Mouse (Mus musculus): Measurements from ENCODE around the gene Bora.
"Not testable (repeated sequence)": the region's sequence is repeated elsewhere in the genome, so short reads cannot be mapped to it uniquely, and the experiment has no call there.

Gene Bora

DNA sequence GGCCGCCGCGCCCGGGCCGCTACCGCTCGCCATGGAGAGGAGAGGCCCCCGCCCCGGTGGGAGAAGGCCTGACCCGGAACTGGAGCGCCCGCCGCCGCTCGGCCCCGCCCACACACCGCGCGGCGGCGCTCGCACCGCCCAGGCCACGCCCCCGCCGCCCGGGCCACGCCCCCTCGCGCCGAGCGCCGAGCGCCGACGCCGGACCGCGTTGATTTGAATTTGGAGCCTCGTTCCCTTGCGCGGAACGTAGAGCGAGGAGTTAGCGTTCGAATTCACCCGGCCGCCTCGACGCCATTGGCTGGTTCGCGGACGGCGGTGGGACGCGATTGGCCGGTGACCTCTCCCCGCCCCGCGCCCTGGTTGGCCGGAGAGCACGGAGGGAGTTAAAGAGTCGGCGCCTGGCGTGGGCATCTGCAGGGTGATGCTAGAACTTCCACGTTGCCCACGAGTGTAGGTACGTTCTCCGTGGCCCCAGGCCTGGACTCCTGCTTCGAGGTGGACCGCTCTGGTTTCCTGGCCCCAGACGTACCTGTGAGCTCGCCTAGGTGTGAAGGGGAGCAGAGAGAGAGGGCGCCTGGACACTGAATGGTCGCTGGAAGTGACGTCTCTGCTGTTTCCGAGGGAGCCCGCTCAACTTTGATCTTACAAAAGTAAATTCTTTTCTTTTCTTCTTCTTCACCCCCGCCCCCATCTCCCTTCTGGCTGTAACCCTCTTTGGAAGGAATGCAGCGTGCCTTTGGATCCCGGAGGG is at the start of gene Bora, which contains the start of gene Mzt1:
Gene Bora (plus strand): TSS at position 192 of the 751 bp plus-strand sequence.
Gene Mzt1 (minus strand): TSS at position 104 of the 751 bp plus-strand sequence.
- peak; percentile 82 for DNase-seq (ENCODE audit: low spot score)

DNA sequence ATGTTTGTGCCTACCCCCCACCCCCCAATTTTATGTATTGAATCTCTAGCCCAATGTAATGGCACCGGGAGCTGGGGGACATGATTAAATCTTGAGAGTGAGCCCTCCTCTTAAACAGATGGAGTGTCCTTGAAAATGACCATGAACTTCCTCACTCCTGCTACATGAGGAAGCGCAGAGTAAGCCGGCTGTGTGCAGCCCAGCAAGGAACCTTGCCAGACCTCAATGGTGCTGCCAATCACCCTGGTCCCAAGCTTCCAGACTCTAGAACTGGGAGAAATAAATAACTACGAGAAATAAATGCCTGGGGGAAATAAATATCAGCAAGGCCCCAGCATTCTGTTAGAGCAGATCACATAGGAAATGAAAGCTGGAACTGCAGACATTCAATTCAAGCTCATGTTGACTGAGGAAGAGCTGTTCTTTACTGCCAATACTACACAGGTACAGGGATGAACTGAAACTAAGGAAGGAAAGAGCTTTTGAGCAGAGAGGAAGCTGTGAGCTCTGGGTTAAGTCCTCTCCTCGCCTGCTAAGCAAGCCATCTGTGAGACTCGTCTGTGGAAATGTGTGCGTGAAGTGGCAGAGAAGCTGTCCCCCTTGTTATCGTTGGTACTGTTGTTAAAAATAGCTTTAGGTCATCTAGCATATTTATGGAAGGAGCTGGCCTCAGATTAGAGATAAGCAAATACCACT is 35.6 kb upstream of the Bora start:
- no peak for DNase-seq (ENCODE audit: low spot score)

DNA sequence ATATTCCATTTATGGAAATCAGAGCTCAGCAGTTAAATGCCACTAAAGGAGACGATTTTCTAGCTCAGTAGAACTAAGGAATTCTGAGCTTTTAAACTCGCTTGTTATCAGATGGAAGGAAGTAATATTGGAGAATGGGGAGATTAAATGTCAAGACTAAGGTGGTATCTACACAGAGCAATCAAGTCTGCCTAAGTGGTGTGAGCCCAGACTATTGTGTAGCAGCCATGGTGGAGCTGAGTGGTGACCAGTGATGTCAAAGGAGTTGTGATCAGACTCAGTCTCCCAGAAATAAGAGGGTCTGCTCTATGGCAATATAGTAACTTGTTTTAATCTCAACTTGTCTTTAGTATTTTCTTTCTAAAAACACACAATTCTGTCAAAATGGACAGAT is 35.1 kb upstream of the Bora start:
- no peak for DNase-seq (ENCODE audit: low spot score)

DNA sequence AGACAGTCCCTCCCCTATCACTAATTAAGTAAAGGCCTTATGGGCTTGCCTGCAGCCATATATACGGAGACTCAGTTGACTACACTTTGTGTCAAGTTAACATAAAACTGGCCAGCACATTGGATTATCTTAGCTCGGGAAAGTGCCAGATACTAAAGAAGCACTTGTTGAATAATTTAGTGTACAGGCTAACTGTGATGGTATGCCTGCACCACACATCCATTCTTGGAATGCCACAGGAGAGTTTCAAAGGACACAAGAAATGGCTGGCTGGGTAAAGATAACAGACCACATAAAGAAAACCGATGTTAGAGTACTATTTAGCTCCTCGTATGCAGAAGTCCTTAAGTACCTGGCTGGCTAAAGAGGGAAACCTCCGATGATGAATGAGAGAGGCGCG is 27.3 kb upstream of the Bora start:
- DNase-seq (ENCODE audit: low spot score): no peak

DNA sequence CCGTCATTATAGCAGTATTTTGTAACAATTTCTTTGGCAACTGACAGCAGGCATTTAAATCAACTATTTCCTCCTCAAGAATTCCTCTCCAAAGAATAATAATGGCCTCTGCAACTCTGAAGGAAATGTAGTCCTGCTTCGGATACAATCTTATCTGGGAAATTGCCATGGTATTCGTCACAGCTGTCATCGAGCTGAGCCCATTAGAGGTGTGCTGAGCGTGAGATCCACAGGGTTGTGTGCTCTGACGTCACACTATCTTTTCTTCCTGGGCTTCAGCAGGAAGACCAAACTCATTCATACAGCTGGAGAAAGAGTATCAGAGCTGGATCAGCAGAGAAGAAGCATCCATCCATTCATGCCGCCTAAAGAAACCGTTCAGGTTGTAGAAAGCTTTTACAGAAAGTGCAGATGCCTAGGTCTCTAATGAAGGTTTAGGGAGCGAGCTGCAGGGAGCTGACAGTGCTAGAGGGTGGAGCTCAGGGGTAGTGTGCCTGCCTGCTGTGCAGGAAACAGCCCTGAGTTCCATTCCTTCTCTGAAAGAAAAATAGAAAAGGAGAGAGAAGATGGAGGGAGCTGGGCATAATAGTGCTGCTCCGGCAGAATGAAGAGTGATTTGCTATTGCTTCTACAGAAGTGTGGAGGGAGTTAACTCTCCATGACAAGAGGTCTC is 26.8 kb upstream of the Bora start:
- no peak for DNase-seq (ENCODE audit: low spot score)

DNA sequence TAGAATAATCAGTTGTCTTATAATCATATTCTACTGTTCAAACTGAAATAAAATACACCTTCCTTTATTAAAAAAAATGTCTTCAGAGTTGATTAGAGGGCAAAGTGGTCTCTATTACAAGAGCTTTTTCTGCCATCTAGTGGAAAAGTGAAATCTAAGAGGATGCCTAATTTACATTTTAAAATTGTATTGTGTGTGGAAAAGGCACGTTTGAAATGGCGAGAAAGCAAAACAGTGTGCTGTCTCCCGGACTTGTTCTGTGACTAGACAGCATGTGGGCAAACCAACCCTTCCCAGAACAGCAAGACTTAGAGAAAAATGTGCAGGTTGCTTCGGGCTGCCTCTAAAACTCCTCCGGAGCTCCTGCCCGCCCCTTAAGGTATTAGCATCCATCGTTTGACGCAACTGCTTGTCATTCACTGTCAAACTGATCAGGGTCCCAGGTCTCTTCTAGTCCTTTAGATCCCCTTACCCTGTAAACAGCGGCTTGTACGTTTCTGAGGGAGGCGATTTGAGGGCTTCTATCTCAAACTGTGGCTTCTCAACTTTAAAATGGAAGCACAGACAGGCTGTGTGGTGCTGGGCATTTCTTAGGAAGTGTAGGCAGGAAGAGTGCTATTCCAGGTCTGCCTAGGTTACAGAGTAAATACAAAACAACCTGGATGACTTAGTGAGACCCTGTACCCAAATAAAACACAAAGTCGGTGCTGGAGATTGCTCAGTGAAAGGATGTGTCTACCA is 23.5 kb upstream of the Bora start:
- no peak for DNase-seq (ENCODE audit: low spot score)

DNA sequence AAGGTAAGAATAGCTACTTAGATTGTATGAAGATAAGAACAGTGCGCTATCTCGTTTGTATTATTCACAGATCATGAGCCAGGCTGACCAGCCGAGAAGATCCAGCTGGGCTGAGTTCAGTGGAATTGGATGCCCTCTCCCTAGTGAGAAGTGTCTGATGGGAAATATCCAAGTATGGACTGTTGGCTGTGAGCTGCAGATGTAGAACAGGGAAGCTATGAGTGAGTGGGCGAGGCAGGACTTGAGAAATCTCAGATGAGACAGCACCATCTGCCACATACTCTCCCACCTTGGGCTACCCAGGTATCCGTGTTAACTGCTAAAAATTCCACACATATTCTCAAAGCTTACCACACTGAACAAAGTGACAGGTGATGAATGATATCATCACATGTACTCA is 16.0 kb upstream of the Bora start:
- DNase-seq (ENCODE audit: low spot score): no peak

DNA sequence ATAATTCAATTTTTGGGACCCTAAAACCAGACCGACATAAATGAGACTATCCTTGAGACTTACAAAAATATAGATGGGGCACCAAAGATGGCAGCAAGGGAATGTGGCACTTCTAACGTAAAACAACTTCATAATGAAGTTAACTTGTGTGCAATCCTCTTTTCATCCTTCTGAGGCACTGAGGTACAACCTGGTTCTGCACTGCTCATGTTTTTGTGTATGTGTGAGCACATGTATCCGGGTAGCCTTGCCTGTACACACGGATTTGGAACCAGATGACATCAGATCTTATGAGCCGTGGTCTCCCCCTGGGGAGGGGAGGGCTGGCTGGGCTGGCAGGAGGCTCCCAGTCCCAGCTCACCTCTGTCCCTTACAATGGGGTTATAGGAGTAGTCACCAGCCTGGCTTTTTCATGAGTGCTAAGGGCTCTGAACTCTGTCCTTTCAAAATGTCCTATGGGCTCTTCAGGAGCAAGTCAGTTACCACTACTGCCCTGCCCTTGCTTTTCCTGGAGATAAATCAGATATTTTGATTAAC is 14.6 kb upstream of the Bora start:
- no peak for DNase-seq (ENCODE audit: low spot score)

DNA sequence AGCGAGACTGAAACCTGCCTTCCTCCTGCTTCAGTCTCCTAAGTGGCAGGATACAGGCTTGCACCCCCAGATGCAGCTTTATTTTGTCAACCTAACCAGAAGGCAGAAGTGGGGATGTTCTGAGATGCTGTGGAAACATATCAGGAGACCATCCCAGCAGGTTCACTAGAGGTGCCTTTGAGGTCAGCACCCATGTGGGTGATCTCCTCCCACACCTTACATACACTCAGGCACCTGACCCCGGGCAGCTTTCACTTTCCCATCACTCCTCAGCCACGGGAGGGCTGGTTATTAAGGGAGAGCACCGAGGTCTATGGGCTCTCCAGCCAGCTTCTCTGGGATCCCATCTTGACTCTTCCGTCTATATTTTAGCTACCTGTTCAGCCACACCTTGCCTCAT is 13.4 kb upstream of the Bora start:
- DNase-seq (ENCODE audit: low spot score): no peak

DNA sequence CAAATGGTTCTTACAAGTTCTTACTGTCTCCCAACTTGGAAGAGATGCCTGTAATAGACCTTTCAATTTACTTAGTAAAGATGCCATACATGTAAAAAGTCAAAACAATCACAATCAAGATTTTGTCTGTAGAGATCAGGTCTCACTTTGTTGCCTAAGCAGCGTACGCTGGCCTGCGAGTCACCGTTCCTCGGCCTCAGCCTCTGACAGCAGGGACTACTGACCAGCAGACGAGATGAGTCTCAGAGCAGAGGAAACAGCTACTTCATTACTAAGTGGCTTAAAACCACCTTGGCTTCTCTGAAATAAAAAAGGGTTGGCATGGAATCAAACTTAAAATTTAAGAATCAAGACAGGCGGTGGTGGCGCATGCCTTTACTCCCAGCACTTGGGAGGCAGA is 11.2 kb upstream of the Bora start:
- not testable (repeated sequence) for DNase-seq (ENCODE audit: low spot score)

DNA sequence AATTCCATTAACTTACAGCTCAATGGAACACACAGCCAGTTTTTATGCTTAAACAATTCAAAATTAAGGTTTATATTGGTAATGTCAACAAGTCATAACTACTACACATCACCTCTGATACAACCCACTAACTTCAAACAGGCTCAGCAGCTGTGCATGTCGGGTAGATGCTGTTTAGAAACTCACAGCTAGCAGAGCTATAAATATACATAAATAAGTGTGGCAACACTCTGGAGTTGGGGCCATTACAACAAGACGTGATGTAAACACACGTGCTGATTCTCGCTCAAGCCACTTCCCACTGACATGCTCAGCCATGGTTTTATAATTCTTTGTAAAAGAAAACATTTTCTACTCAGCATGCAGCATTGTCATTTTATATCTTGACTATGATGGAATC is 10.0 kb upstream of the Bora start:
- no peak for DNase-seq (ENCODE audit: low spot score)

DNA sequence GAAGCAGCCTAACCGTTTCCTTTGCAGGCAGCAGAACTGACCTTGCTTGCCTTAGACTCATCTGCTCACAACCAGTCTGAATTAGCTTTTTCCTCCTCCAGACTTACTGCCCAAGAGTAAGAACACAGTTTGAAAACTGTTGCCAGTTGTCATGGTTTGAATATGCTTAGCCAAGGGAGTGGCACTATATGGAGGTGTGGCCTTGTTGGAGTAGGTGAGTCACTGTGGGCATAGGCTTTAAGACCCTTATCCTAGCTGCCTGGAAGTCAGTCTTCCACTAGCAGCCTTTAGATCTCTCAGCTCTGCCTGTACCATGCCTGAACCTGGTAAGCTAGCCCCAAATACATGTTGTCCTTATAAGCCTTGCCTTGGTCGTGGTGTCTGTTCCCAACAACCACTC is 8.3 kb upstream of the Bora start:
- DNase-seq (ENCODE audit: low spot score): no peak

DNA sequence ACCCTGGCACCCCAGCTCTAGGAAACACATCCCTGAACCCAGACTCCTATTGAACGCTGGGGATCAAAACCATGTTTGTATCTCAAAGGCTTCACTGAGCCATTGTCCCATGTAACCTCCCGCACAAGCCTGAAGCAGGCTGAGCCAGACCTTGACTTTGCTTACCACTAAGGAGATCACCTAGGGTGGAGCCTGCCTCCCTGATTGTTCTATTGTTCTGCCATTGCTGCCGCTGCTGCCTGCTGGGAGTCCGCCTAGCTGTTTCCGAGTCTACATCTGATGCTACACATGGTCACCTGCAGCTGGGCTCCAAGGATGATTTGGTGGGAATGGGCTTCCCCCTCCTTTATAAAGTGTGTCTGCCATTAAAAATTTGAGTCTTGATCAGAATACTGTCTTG is 6.7 kb upstream of the Bora start:
- not testable (repeated sequence) for DNase-seq (ENCODE audit: low spot score)

DNA sequence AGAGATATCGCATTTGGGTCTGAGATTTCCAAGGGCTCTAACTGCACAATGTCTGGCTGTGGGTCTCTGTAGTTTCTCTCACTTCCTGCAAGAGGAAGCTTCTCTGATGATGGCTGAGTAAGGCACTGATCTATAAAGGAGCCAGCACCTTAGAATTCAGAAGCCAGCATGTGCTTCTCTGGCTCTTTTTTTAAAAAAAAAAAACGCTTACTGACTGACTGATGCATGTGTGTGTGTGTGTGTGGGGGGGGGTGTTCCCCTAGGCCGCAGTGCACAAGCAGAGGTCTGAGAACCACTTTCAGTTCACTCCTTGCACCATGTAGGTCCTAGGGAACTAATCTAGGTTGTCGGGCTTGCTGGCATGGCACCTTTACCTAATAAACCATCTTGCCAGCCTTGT is 4.6 kb upstream of the Bora start:
- DNase-seq (ENCODE audit: low spot score): no peak

DNA sequence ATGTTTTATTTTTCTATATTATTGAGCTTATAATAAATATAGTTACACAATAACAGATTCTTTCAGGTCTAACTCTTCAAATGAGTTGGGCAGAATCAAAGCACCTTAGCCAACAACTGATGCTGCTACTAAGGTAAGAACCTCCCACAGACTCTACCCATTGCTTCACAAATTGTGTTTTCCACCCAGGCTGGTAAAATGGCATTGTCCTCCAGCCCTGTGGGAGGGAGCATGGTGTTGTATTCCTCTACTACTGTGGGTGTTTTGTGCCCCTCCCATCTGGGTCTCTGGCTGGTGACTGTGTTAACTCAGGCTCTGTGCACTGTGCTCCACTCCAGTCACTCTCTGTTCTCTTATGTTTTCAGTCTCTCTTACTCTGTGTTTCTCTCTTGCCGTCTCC is 2.5 kb upstream of the Bora start:
- no peak for DNase-seq (ENCODE audit: low spot score)

DNA sequence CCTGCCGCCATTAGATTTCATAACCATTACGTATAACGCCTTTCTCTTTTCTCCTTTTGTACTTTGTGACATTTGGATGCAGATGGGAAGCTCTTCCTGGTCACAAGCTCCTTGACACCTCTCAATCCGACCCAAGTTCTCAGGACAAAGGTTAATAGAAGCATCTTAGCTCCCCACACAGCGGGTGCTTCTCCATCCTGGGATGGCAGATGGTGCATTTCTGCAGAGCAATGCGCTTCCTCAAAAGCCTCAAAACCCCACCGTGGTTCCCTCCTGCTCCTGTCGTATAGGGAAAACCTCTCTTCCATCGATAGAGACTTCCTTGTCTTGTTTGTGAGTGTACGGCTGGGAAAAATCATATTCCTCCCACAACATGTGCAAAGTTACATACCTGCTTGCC is 1.9 kb upstream of the Bora start:
- DNase-seq (ENCODE audit: low spot score): no peak

DNA sequence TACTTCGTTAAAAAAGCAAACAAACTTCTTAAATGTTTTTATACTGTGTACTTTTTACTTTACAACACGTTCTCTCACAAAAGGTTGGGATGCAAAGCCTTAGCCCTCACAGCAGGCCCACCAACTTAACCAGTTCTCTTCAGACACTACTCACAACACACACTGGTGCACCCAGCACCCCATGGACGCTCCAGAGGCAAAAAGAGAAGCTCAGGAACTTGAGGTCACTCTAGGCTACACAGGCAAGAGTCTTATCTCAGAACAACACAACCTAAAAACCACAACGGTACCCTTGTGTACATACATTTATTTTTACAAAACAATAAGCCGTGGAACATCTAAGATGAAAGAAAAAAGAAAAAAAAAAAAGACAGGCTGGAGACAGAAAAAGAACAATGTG is 1.3 kb upstream of the Bora start:
- no peak for DNase-seq (ENCODE audit: low spot score)

DNA sequence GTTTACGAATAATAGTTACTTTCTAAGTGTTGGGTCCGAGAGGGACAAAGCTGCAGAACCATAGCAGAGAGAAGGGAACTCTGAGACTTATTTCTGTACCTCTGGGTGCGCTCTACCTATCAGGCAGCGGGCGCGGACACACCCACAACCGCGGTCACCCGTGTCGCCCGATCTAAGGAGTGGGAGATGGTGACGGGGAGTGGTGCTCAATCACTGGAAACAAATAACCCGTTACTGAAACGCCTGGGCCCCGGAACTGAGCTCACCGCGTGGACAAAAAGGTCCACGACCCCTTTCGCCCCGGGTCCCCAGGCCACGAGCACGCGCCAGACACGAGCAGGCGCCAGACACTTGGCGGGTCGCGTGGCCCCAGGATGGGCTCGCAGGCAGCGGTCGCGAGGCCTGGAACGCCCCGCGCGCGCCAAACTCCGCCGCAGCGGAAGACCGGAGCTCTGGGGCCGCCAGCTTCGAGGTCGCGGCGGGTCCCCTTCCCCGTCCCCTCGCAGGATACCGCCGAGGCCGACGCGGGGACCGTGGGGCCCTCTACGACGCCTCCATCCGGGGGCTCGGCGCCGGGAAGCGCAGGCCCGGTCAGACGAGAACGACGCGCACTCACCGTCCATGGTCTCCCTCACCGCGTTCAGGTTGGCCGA is 518 bp upstream of the Bora start:
- DNase-seq (ENCODE audit: low spot score): peak; percentile 16

DNA sequence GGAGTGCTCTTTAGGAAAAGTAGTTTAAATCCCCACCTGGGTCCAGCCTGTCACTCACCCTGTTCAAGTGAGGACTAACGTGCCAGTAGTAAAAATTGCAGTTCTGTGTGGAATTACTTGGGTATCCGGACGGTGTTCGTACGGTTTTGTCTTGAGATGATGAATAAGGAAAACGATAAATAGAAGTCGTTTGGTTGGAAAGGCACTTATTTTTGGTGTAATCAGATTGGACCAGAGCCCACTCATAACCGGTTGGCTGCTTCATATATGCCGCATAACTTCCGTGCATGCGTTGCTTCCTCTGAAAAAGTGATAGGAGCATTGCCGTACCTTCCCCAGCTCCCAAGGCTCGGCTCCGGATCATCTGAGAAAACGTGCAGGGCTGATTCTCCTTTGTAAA is 760 bp downstream of the Bora start:
- DNase-seq (ENCODE audit: low spot score): no peak

DNA sequence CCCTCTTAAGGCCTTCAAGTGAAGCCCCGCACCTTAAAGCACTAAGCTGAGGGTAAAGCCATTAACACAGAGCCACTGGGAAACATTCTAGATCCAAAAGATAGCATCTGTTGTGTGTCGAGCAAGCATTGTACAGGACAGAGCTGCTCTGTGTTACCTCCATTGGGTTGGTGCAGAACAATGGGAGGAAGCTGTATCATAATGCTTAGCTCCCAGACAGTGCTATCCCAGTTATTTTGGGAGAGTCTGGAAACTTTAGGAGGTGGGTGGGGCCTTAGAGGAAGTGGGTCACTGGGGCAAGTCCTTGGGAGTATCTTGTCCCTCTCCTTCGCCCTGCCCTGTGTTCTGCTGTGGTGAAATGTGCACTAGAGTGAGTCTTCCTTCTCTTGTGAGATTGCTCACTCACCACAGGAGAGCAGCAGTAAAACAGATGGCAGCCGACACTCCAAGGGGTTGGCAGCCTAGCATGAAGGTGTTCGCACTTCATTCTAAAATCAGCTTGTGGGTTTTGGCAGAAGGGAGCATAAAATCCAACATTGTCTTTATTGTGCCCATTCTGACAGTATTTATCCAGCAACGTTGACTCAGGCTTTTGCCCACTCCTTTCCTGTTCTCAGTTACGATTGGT is 13.1 kb downstream of the Bora start:
- no peak for DNase-seq (ENCODE audit: low spot score)

DNA sequence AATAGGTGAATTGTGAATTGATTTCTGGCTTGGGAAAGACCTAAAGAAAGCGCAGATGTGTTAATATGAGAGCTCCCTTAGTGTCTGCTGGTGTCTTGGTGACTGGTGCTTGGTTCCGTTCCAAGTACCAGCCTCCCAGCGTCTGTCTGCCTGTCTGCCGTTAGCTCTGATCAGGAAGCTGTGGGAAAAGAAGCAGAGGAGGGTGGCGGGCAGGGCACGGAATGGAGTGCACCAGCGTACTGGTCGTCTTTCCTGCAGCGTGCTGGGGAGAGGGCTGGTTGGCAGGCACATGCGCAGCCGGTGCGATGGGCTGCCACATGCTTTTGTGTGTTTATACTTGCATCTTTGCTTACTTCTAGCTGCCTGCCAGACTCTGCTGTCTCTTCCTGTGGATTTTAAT is 14.6 kb downstream of the Bora start:
- DNase-seq (ENCODE audit: low spot score): no peak
